Mouse (Mus musculus) effector memory CD4-positive, alpha-beta T cell, adult 5 months (primary cell): ENCODE results near the gene Mier1. TPM values are rescaled to one million over a fixed set of nuclear protein-coding genes. Genes with fewer than 3 reads are reported as not detected.

Source experiments
- polyA plus RNA-seq: library from polyadenylated mRNA; unstranded; fragments of 100-300 nt; shearing (Covaris generic); gene quantifications from one replicate; pipeline ENCODE4 v1.2.1, GENCODE M21; 2017

Gene Mier1
- polyA plus RNA-seq = 71.8 TPM

DNA sequence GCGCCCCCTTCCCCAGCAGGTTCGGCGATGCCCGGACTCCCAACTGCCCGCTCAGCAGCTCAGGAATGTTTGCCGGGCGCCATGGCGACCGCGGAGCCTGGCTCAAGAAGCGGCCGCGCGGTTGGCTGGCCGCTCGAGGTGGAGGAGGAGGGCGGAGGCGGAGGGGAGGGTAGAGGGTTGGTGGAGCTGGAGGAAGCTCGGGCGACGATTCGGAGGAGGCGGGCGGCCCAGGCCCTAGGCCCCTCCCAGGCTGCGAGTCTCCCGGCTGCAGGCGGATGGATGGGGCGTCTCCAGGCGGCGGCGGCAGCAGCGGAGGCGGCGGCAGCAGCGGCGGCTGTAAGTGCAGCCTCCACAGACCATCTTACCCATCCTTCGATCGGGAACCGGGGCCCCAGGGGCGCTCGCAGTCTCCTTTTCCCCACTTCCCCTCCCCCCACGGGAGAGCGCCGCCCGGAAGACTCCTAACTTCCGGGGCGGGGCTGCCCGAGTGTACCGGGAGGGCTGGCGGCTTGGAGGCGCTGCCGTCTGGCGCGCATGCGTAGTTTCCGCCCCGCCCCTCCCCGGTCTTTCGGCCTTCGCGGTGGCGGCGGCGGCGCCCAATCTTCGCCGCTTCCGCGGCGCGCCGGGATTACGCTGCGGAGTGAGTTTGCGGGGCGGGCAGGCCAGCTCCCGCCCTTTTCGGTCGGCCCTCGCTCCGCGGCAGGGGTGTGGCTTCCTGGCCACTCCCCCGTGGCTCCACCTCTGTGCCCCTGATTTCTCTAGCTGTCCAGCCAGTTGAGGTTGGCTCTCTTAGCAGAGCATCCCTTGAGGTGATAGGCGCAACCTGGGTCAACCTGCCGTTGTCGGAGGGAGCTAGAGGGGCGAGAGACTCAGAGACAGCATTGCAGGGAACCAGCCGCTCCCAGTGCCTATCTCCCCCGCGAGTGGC lies at the start of gene Mier1, which contains the start of gene Wdr78:
Mier1 (plus strand) TSS at position 207 of the 928 bp plus-strand sequence.
Wdr78 (minus strand) TSS at position 372 of the 928 bp plus-strand sequence.

Other genes with a start within 250 kb of the Mier1 start
- 1.0 TPM for gene Tctex1d1, start 135.8 kb upstream of the Mier1 start, polyA plus RNA-seq
- not detected for gene Insl5, start 87.5 kb upstream of the Mier1 start, polyA plus RNA-seq
- gene Wdr78, start 165 bp downstream of the Mier1 start, polyA plus RNA-seq = 1.1 TPM
- gene Slc35d1, start 100.8 kb downstream of the Mier1 start, polyA plus RNA-seq = 39.3 TPM
- gene 4921539E11Rik, start 176.5 kb downstream of the Mier1 start, polyA plus RNA-seq = not detected
- 12.6 TPM for gene Oma1, start 199.4 kb downstream of the Mier1 start, polyA plus RNA-seq